Mouse (Mus musculus) hindbrain, embryonic 11.5 days (tissue): Measurements from ENCODE around the gene Olfr1347. TPM values are rescaled to one million over a fixed set of nuclear protein-coding genes. Genes with fewer than 3 reads are reported as not detected.

Source experiments
- ATAC-seq: fragments of 200-750 bp; cut with Nextera tagmentation; 2 replicates; pipeline ENCODE4 v1.8.0; 2017; ENCODE audit warnings: mild to moderate bottlenecking, moderate TSS enrichment, moderate library complexity; ENCODE audit not compliant: low FRiP score
- DNase-seq: peaks from one replicate; pipeline ENCODE4 v3.0.0-alpha.2; 2015; ENCODE audit warnings: low spot score
- H3K27ac ChIP-seq: fragments of 300-500 bp; sonication (generic); 2 replicates; pipeline ENCODE4 v1.5.1; 2014; ENCODE audit warnings: mild to moderate bottlenecking, low read depth, low read length
- H3K27me3 ChIP-seq: fragments of 300-500 bp; sonication (generic); 2 replicates; pipeline ENCODE4 v1.6.1; 2014; ENCODE audit warnings: mild to moderate bottlenecking, low read length, moderate library complexity, mixed read lengths; ENCODE audit not compliant: control insufficient read depth, insufficient read depth
- H3K36me3 ChIP-seq: fragments of 300-500 bp; sonication (generic); 2 replicates; pipeline ENCODE4 v1.6.1; 2014; ENCODE audit warnings: mild to moderate bottlenecking, low read length, moderate library complexity, mixed read lengths; ENCODE audit not compliant: control insufficient read depth, insufficient read depth
- H3K4me1 ChIP-seq: fragments of 300-500 bp; sonication (generic); replicated peaks from 2 replicates; pipeline ENCODE4 v1.6.1; 2014; ENCODE audit warnings: low read length, mixed read lengths; ENCODE audit not compliant: control insufficient read depth, insufficient read depth
- H3K4me2 ChIP-seq: fragments of 300-500 bp; sonication (generic); replicated peaks from 2 replicates; pipeline ENCODE4 v1.6.1; 2014; ENCODE audit warnings: mild to moderate bottlenecking, low read depth, low read length
- H3K4me3 ChIP-seq: fragments of 300-500 bp; sonication (generic); 2 replicates; pipeline ENCODE4 v1.5.1; 2014; ENCODE audit warnings: low read depth, low read length
- H3K9ac ChIP-seq: fragments of 300-500 bp; sonication (generic); 2 replicates; pipeline ENCODE4 v1.6.1; 2014; ENCODE audit warnings: low read depth, low read length
- H3K9me3 ChIP-seq: fragments of 300-500 bp; sonication (generic); 2 replicates; pipeline ENCODE4 v1.6.1; 2016; ENCODE audit warnings: low read length; ENCODE audit not compliant: control insufficient read depth
- WGBS: fragments of 180-500 bp; shearing (Covaris S2); extraction: QIAGEN DNeasy Blood & Tissue Kit; methylation state at CpG from one replicate; pipeline ENCODE4 v1.1.7; 2014; 5-methylcytosine and 5-hydroxymethylcytosine counted together
- polyA plus RNA-seq: library from polyadenylated mRNA; unstranded; fragments of >200 nt; fragmentation: Nextera tagmentation; extraction: Ambion mirVana; gene quantifications from 2 replicates; pipeline ENCODE4 v1.2.1, GENCODE M21; 2014

Olfr1347 gene
- polyA plus RNA-seq, 1 experiment from 2014 or later, result not detected

GRCm38 (mm10) chr7:6456399-6456798 is 43.2 kb downstream of the Olfr1347 start:
- H3K9ac ChIP-seq, result no peak overlapping the region
- no peak overlapping the region for H3K27ac ChIP-seq
- H3K4me3 ChIP-seq, result no peak overlapping the region
- WGBS, result 44% methylated on average over 3 of the region's 3 CpGs
- H3K27me3 ChIP-seq, result no peaks in the 10 kb centered on the region
- no peaks in the 10 kb centered on the region for H3K36me3 ChIP-seq
- no peak for ATAC-seq
- no peak overlapping the region for H3K4me2 ChIP-seq
- no peak for DNase-seq
- H3K4me1 ChIP-seq, result no peaks in the 10 kb centered on the region
- H3K9me3 ChIP-seq, result no peaks in the 10 kb centered on the region

GRCm38 (mm10) chr7:6455868-6456267 is 43.7 kb downstream of the Olfr1347 start, which contains the start of gene Olfr1336:
TSS of gene Olfr1336 (plus strand) at chr7:6456168.
- no peaks in the 10 kb centered on the region for H3K4me1 ChIP-seq
- H3K27ac ChIP-seq, result no peak within 1 kb of the TSS
- no peak within 1 kb of the TSS for H3K4me3 ChIP-seq
- H3K27me3 ChIP-seq, result no peaks in the 10 kb centered on the region
- DNase-seq (no peak), ATAC-seq (no peak)
- no peaks in the 10 kb centered on the region for H3K9me3 ChIP-seq
- H3K4me2 ChIP-seq, result no peak within 1 kb of the TSS
- H3K9ac ChIP-seq, result no peak within 1 kb of the TSS
- no peaks in the 10 kb centered on the region for H3K36me3 ChIP-seq

- H3K27me3 ChIP-seq, result no peaks in the 10 kb centered on the region
Observed at GRCm38 (mm10) chr7:6447771-6448170, 51.8 kb downstream of the Olfr1347 start.

GRCm38 (mm10) chr7:6441173-6441572 is 58.4 kb downstream of the Olfr1347 start:
- Histone ChIP-seq H3K36me3 (no peaks in the 10 kb centered on the region), H3K4me3 (no peak overlapping the region), H3K4me1 (no peaks in the 10 kb centered on the region), H3K27ac (no peak overlapping the region), H3K9me3 (no peaks in the 10 kb centered on the region), H3K4me2 (no peak overlapping the region), H3K27me3 (no peaks in the 10 kb centered on the region), H3K9ac (no peak overlapping the region)
- 59% methylated on average over 2 of the region's 2 CpGs for WGBS
- DNase-seq (no peak), ATAC-seq (no peak)

More at GRCm38 (mm10) chr7:6447771-6448170, 51.8 kb downstream of the Olfr1347 start:
- H3K27ac ChIP-seq, result no peak overlapping the region
- no peaks in the 10 kb centered on the region for H3K36me3 ChIP-seq
- H3K4me3 ChIP-seq, result no peak overlapping the region
- no peak for DNase-seq
- H3K9me3 ChIP-seq, result no peaks in the 10 kb centered on the region
- 87% methylated on average over 5 of the region's 5 CpGs for WGBS
- no peak overlapping the region for H3K4me2 ChIP-seq
- no peaks in the 10 kb centered on the region for H3K4me1 ChIP-seq
- ATAC-seq, result no peak
- no peak overlapping the region for H3K9ac ChIP-seq

- no peaks in the 10 kb centered on the region for H3K36me3 ChIP-seq
- no peaks in the 10 kb centered on the region; the same call in 1 of the 2 replicates for H3K4me1 ChIP-seq
- H3K9ac ChIP-seq, result no peak within 1 kb of the TSS
- H3K4me3 ChIP-seq, result no peak within 1 kb of the TSS
- H3K4me2 ChIP-seq, result no peak within 1 kb of the TSS
- H3K27me3 ChIP-seq, result no peaks in the 10 kb centered on the region
- no peaks in the 10 kb centered on the region for H3K9me3 ChIP-seq
- 82% methylated on average over 3 of the region's 3 CpGs for WGBS
- ATAC-seq (no peak), DNase-seq (no peak)
- H3K27ac ChIP-seq, result no peak within 1 kb of the TSS
Observed at GRCm38 (mm10) chr7:6438388-6438787, 61.2 kb downstream of the Olfr1347 start, which contains the start of gene Olfr1344. TSS of gene Olfr1344 (plus strand) at chr7:6438688.

Other genes with a start within 250 kb of the Olfr1347 start
- gene Epp13, start 247.0 kb downstream of the Olfr1347 start, polyA plus RNA-seq, result not detected in 2 replicates
- 15.1 and 16.5 TPM in 2 replicates for gene Zfp667, start 213.2 kb downstream of the Olfr1347 start, polyA plus RNA-seq
- gene Zfp583, start 168.5 kb downstream of the Olfr1347 start, polyA plus RNA-seq, result 8.5 and 10.3 TPM in 2 replicates
- gene Gm3854, start 156.0 kb downstream of the Olfr1347 start, polyA plus RNA-seq, result 2.5 and 3.7 TPM in 2 replicates
- 3.4 and 3.5 TPM in 2 replicates for gene Zfp78, start 136.5 kb downstream of the Olfr1347 start, polyA plus RNA-seq
- gene Zfp28, start 116.5 kb downstream of the Olfr1347 start, polyA plus RNA-seq, result 14.2 and 15.3 TPM in 2 replicates
- gene Smim17, start 101.0 kb downstream of the Olfr1347 start, polyA plus RNA-seq, result 0.76 and 0.78 TPM in 2 replicates
- not detected in 2 replicates for gene Gm20715, start 89.5 kb downstream of the Olfr1347 start, polyA plus RNA-seq
- gene Olfr1344, start 61.1 kb downstream of the Olfr1347 start, polyA plus RNA-seq, result not detected in 2 replicates
- gene Olfr1336, start 43.6 kb downstream of the Olfr1347 start, polyA plus RNA-seq, result 0.03 TPM in 1 of 2 replicates, not detected in the other
- gene Olfr1346, start 32.7 kb downstream of the Olfr1347 start, polyA plus RNA-seq, result not detected in 2 replicates
- gene Olfr5, start 12.8 kb downstream of the Olfr1347 start, polyA plus RNA-seq, result not detected in 2 replicates
- gene Olfr1348, start 9.0 kb upstream of the Olfr1347 start, polyA plus RNA-seq, result not detected in 2 replicates
- not detected in 2 replicates for gene Olfr1349, start 23.2 kb upstream of the Olfr1347 start, polyA plus RNA-seq
- not detected in 2 replicates for gene Olfr1350, start 65.1 kb upstream of the Olfr1347 start, polyA plus RNA-seq
- gene Zim1, start 196.7 kb upstream of the Olfr1347 start, polyA plus RNA-seq, result 2.1 and 2.6 TPM in 2 replicates
- 112 and 126 TPM in 2 replicates for gene Peg3, start 230.7 kb upstream of the Olfr1347 start, polyA plus RNA-seq
- 12.4 and 15.1 TPM in 2 replicates for gene Usp29, start 230.8 kb upstream of the Olfr1347 start, polyA plus RNA-seq